Mouse (Mus musculus) hindbrain, embryonic 12.5 days (tissue): ENCODE measurements around the gene Pkhd1. TPM values are rescaled to one million over a fixed set of nuclear protein-coding genes. Genes with fewer than 3 reads are reported as not detected.
"Not testable (repeated sequence)": the region's sequence is repeated elsewhere in the genome, so short reads cannot be mapped to it uniquely, and the experiment has no call there.

Experiments
- ATAC-seq: fragments of 200-750 bp; cut with Nextera tagmentation; 2 replicates; pipeline ENCODE4 v1.8.0; 2017; ENCODE audit warnings: moderate TSS enrichment; ENCODE audit not compliant: low FRiP score
- H3K27ac ChIP-seq: fragments of 300-500 bp; sonication (generic); 2 replicates; pipeline ENCODE4 v1.5.1; 2016; ENCODE audit warnings: mild to moderate bottlenecking
- H3K27me3 ChIP-seq: fragments of 300-500 bp; sonication (generic); 2 replicates; pipeline ENCODE4 v1.6.1; 2016; ENCODE audit warnings: mild to moderate bottlenecking
- H3K36me3 ChIP-seq: fragments of 300-500 bp; sonication (generic); 2 replicates; pipeline ENCODE4 v1.6.1; 2016; ENCODE audit warnings: mild to moderate bottlenecking
- H3K4me1 ChIP-seq: fragments of 300-500 bp; sonication (generic); 2 replicates; pipeline ENCODE4 v1.6.1; 2016
- H3K4me2 ChIP-seq: fragments of 300-500 bp; sonication (generic); replicated peaks from 2 replicates; pipeline ENCODE4 v1.6.1; 2016; ENCODE audit warnings: mild to moderate bottlenecking
- H3K4me3 ChIP-seq: fragments of 300-500 bp; sonication (generic); 2 replicates; pipeline ENCODE4 v1.5.1; 2016; ENCODE audit warnings: mild to moderate bottlenecking
- H3K9ac ChIP-seq: fragments of 300-500 bp; sonication (generic); 2 replicates; pipeline ENCODE4 v1.6.1; 2016; ENCODE audit warnings: mild to moderate bottlenecking, moderate library complexity
- H3K9me3 ChIP-seq: fragments of 300-500 bp; sonication (generic); replicated peaks from 2 replicates; pipeline ENCODE4 v1.6.1; 2016; ENCODE audit warnings: mild to moderate bottlenecking
- WGBS: fragments of 180-500 bp; shearing (Covaris S2); methylation state at CpG from one replicate; pipeline ENCODE4 v1.1.7; 2016; 5-methylcytosine and 5-hydroxymethylcytosine counted together
- polyA plus RNA-seq: library from polyadenylated mRNA; unstranded; fragments of >200 nt; fragmentation: Nextera tagmentation; extraction: Ambion mirVana; gene quantifications from 2 replicates; pipeline ENCODE4 v1.2.1, GENCODE M21; 2016

Pkhd1 gene
- polyA plus RNA-seq, 1 experiment from 2014 or later: not detected

DNA sequence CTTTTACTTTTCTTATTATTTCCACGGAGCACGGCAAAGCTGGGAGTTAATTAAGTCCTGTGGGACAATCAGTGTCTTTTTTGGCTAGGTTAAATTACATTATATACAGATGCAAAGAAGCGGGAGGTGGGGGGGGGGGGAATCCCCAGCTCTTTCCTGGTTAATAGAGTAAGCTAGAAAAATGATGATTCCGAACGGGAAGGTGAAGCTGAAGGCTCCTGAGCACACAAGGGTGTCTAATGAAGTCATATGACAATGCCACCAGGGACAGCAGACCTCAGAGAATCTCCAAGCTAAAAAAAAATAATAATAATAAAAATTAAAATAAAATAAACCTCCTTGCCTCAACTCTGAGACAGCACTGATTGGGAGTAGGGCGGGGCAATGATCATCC lies 139.6 kb downstream of the Pkhd1 start:
- Histone ChIP-seq H3K9ac (peak overlapping the region; percentile 63; the same call in 1 of the 2 replicates), H3K9me3 (no peaks in the 10 kb centered on the region), H3K27ac (peak overlapping the region; percentile 85), H3K36me3 (no peaks in the 10 kb centered on the region), H3K27me3 (no peaks in the 10 kb centered on the region), H3K4me3 (peak overlapping the region; percentile 41), H3K4me2 (peak overlapping the region; percentile 77), H3K4me1 (peaks cover 13% of the 10 kb centered on the region; the same call in 1 of the 2 replicates)
- 29% methylated on average over 6 of the region's 6 CpGs for whole genome bisulfite sequencing
- peak; percentile 51; the same call in 1 of the 2 replicates for ATAC-seq

DNA sequence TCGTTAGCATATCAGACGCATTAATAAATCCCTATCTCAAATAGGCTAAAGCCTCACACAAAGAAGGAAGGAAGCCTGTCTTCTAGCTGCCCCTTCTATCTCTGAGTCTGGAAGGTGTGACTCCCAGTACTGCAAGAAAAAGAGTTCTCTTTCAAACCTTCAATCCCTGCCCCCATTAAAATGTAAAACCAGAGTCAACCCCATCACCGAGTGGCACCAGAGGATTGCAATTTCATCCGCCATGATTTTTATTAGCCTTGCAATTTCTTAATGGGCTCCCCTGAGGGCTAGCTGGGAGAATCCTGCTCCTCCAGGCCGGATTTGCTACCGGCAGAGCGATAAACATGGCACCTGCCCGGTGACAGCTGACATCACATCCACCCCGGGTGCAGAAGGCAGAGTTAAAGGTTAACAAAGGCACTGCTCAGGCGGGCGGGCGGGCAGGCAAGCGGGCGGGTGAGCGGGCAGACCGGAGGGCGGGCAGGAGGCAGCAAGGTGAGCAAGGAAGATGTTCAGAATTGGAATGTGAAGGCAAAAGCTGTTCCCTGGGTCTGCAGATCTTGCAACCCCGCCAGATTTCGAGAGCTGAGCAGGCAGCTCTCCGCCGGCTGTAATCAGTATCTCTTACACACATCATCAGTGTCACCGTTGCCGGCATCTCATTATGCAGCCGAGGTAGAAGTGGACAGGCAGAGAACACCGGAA lies 140.2 kb downstream of the Pkhd1 start:
- H3K9ac ChIP-seq: peak overlapping the region; percentile 63

GRCm38 (mm10) chr1:20470770-20471169 lies 147.1 kb downstream of the Pkhd1 start:
- Histone ChIP-seq H3K27me3 (no peaks in the 10 kb centered on the region), H3K4me1 (no peaks in the 10 kb centered on the region), H3K27ac (no peak overlapping the region), H3K4me3 (no peak overlapping the region), H3K4me2 (no peak overlapping the region), H3K9me3 (no peaks in the 10 kb centered on the region), H3K36me3 (no peaks in the 10 kb centered on the region), H3K9ac (no peak overlapping the region)
- 77% methylated on average over 11 of the region's 11 CpGs for WGBS
- no peak for ATAC-seq

More for the DNA sequence above, 140.2 kb downstream of the Pkhd1 start:
- Histone ChIP-seq H3K4me3 (peak overlapping the region; percentile 41), H3K4me1 (peaks cover 13% of the 10 kb centered on the region; the same call in 1 of the 2 replicates), H3K4me2 (peak overlapping the region; percentile 77), H3K36me3 (no peaks in the 10 kb centered on the region), H3K27ac (peak overlapping the region; percentile 85), H3K9me3 (no peaks in the 10 kb centered on the region), H3K27me3 (no peaks in the 10 kb centered on the region)
- WGBS: 4% methylated on average over 25 of the region's 25 CpGs
- ATAC-seq: peak; percentile 90

GRCm38 (mm10) chr1:20470317-20470716 lies 147.5 kb downstream of the Pkhd1 start:
- no peaks in the 10 kb centered on the region for H3K36me3 ChIP-seq
- no peak overlapping the region for H3K27ac ChIP-seq
- WGBS: 82% methylated on average over 6 of the region's 6 CpGs
- no peak for ATAC-seq
- no peaks in the 10 kb centered on the region for H3K4me1 ChIP-seq
- H3K4me2 ChIP-seq: no peak overlapping the region
- no peak overlapping the region for H3K4me3 ChIP-seq
- H3K27me3 ChIP-seq: no peaks in the 10 kb centered on the region
- no peaks in the 10 kb centered on the region for H3K9me3 ChIP-seq
- no peak overlapping the region for H3K9ac ChIP-seq

- Histone ChIP-seq H3K9ac (no peak overlapping the region), H3K36me3 (no peaks in the 10 kb centered on the region)
- 63% methylated on average over 4 of the region's 4 CpGs for WGBS
Measured at GRCm38 (mm10) chr1:20466481-20466880, 151.4 kb downstream of the Pkhd1 start.

DNA sequence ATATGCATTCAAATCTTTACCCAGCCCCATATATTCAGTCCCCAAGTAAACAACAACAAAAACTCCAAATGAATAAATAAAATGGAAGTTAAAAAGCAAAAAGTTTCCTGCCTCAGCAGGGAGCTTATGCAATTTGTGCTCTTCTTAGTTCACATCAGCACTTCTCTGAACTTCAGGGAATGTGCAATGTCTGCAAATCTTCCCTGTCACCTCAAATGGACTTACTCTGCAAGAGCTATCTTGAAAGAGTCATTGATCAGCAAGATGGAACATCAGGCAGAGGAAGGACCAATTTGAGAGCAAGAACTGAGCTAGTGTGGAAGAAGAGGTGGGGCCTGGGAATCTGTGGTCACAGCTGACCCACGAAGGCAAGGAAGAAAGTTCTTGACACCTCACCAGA lies 163.2 kb downstream of the Pkhd1 start:
- Histone ChIP-seq H3K27ac (no peak overlapping the region), H3K4me2 (no peak overlapping the region), H3K4me1 (no peaks in the 10 kb centered on the region), H3K27me3 (no peaks in the 10 kb centered on the region), H3K4me3 (no peak overlapping the region), H3K9ac (no peak overlapping the region), H3K36me3 (no peaks in the 10 kb centered on the region), H3K9me3 (no peaks in the 10 kb centered on the region)
- no peak for ATAC-seq
- WGBS: 92% methylated on average over 1 of the region's 1 CpGs

More at GRCm38 (mm10) chr1:20466481-20466880, 151.4 kb downstream of the Pkhd1 start:
- ATAC-seq: no peak
- no peak overlapping the region for H3K27ac ChIP-seq
- H3K4me3 ChIP-seq: no peak overlapping the region
- no peaks in the 10 kb centered on the region for H3K27me3 ChIP-seq
- H3K4me2 ChIP-seq: no peak overlapping the region
- H3K4me1 ChIP-seq: no peaks in the 10 kb centered on the region
- H3K9me3 ChIP-seq: no peaks in the 10 kb centered on the region

DNA sequence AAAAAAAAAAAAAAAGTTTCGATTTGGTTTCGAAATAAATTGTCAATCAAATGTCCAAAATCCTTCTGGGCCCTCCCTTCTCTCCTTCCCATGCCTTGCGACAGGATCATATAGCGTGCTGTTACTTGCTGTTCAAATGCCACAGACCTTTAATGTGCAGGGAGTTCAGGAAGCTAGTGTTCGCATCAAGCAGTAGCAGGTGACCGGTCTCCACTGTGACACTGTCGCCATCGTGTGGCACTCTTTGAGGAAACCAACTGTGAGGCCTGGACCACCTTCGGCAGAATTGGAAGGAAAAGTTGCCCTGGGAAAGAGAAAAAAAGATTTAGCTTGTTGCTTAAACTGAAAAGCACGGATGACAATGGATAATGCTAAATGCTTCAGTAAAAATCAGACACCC lies 167.8 kb downstream of the Pkhd1 start:
- peak; percentile 81 for ATAC-seq
- Histone ChIP-seq H3K9ac (no peak overlapping the region), H3K9me3 (no peaks in the 10 kb centered on the region), H3K27ac (no peak overlapping the region), H3K4me2 (no peak overlapping the region), H3K27me3 (no peaks in the 10 kb centered on the region), H3K4me1 (no peaks in the 10 kb centered on the region), H3K4me3 (no peak overlapping the region), H3K36me3 (no peaks in the 10 kb centered on the region)
- 28% methylated on average over 10 of the region's 10 CpGs for WGBS

DNA sequence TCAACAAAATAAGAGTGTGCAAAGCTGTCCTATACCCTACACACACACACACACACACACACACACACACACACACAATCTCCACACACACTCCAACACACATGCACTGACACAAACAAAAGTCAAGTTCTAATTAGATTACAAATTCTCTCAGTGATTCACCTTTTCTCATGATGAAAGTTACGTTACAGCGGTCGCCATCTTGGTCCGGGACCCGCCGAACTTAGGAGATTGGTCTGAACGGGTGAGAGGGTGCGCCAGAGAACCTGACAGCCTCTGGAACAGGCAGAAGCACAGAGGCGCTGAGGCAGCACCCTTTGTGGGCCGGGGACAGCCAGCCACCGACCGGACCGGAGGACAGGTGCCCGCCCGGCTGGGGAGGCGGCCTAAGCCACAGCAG lies 185.8 kb downstream of the Pkhd1 start:
- H3K27ac ChIP-seq, H3K4me3 ChIP-seq, H3K4me1 ChIP-seq, H3K27me3 ChIP-seq, H3K4me2 ChIP-seq, H3K9me3 ChIP-seq, ATAC-seq, H3K9ac ChIP-seq, H3K36me3 ChIP-seq: not testable (repeated sequence)
- WGBS: 88% methylated on average over 16 of the region's 16 CpGs

GRCm38 (mm10) chr1:20429056-20429394 lies 188.8 kb downstream of the Pkhd1 start:
- 84% methylated on average over 3 of the region's 3 CpGs for WGBS
- H3K9me3 ChIP-seq: no peaks in the 10 kb centered on the region
- peaks cover 2% of the 10 kb centered on the region; the same call in 1 of the 2 replicates for H3K4me1 ChIP-seq
- H3K27me3 ChIP-seq: no peaks in the 10 kb centered on the region
- 0 out of 2 replicates have a peak, but pooled peaks have one; percentile 40 for ATAC-seq
- no peak overlapping the region for H3K27ac ChIP-seq
- H3K4me2 ChIP-seq: no peak overlapping the region
- H3K4me3 ChIP-seq: no peak overlapping the region
- H3K36me3 ChIP-seq: no peaks in the 10 kb centered on the region
- no peak overlapping the region for H3K9ac ChIP-seq

DNA sequence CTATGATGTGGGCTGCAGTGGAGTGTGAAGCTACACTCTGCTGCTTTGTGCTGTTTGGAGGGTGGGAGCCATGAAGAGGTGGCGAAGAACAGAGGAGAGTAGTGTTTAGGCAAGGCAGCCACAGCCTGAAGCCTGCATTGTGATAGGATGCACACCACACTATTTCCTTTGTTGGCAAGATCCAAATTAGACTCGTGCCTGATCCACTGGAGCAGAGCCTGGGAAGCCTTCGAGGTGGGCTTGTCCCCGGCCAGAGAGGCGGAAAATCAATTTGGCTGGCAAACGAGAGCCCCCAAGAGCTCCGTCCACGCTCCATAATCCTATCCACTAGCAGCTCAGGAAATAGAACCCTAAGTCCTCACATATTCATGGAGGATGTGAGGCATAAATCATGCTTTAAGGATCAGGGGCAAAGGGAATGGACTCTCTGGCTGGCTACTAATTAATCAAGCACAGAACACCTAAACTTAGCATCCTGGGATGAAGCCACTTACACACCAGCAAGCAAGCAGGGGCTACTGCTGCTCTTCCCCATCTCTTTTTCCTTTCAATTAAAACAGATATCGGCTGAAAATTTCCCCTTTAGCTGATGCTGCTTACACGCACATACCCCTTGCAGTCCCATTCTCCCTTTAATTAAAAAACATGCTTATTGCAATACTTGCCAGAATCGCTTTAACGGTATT lies 189.4 kb downstream of the Pkhd1 start:
- no peaks in the 10 kb centered on the region for H3K27me3 ChIP-seq
- 44% methylated on average over 12 of the region's 12 CpGs for WGBS
- H3K4me3 ChIP-seq: no peak overlapping the region
- H3K4me1 ChIP-seq: peaks cover 2% of the 10 kb centered on the region; the same call in 1 of the 2 replicates
- peak overlapping the region; percentile 28 for H3K4me2 ChIP-seq
- H3K27ac ChIP-seq: no peak overlapping the region
- no peaks in the 10 kb centered on the region for H3K9me3 ChIP-seq
- H3K9ac ChIP-seq: no peak overlapping the region
- peak; percentile 96 for ATAC-seq
- no peaks in the 10 kb centered on the region for H3K36me3 ChIP-seq

- no peaks in the 10 kb centered on the region for H3K27me3 ChIP-seq
- H3K4me1 ChIP-seq: 0 out of 2 replicates have a peak, but pooled peaks cover 4% of the 10 kb centered on the region
- ATAC-seq: no peak
- H3K9ac ChIP-seq: no peak overlapping the region
- no peaks in the 10 kb centered on the region for H3K36me3 ChIP-seq
- no peak overlapping the region for H3K27ac ChIP-seq
- WGBS: 54% methylated on average over 5 of the region's 5 CpGs
- H3K4me3 ChIP-seq: no peak overlapping the region
- no peaks in the 10 kb centered on the region for H3K9me3 ChIP-seq
- H3K4me2 ChIP-seq: no peak overlapping the region
Measured at GRCm38 (mm10) chr1:20409411-20409967, 208.4 kb downstream of the Pkhd1 start.

- Histone ChIP-seq H3K27ac (no peak overlapping the region), H3K9ac (no peak overlapping the region), H3K36me3 (no peaks in the 10 kb centered on the region), H3K27me3 (no peaks in the 10 kb centered on the region), H3K9me3 (no peaks in the 10 kb centered on the region), H3K4me1 (no peaks in the 10 kb centered on the region), H3K4me3 (no peak overlapping the region), H3K4me2 (no peak overlapping the region)
- ATAC-seq: no peak
- 71% methylated on average over 4 of the region's 4 CpGs for WGBS
Measured at GRCm38 (mm10) chr1:20398319-20398718, 219.5 kb downstream of the Pkhd1 start.
